Mouse (Mus musculus): ENCODE results near the gene F2r. TPM values are rescaled to one million over a fixed set of nuclear protein-coding genes. Genes with fewer than 3 reads are reported as not detected.
A peak's percentile ranks its signal among the peaks of the same experiment; 100 is the strongest.

The F2r gene
- polyA plus RNA-seq, 1 experiment from 2014 or later: 58.5 TPM

DNA sequence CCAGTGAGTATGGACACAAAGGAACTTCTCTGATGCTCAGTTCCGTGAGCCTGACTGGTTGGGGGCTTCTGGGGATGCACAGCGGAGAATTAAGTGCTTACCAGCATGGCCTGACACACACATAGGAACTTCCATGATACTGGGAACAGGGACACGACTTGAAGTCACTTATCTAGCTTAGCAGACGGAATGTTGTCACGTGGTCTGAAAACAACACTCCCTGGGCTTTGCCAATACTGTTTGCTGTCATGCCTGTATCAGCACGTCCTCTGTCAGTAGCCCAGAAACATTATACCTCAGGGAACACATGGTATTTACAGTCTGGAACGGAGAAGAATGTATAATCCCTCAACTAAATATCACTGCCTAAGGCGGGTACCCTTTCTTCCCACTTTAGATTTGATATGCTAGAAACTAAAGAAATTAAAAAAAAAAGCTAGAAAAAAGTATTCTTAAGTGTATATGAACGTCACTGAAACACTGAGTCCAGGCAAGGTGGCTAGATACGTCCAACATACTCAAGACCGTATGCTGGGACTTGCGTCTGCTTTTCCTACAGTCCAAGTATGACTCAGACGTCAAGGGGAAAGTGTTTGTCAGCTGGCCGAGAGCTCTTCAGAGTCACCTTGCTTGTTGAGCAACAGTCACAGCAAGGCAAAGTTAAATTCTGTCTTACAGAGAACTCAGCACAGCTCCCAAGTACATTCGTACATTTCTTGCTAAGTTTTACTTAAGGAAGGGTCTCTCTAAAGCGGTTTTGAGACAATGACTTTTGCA lies 7.3 kb downstream of the F2r start:
- Histone ChIP-seq H3K27ac (ENCODE audit: low read depth) (no peak overlapping the region), H3K9me3 (ENCODE audit: control insufficient read depth, low read length) (0 out of 2 replicates have a peak, but pooled peaks cover 3% of the 10 kb centered on the region), H3K4me2 (ENCODE audit: low read length) (no peak overlapping the region), H3K9ac (ENCODE audit: low read length) (no peak overlapping the region), H3K27me3 (replicated peaks; ENCODE audit: control insufficient read depth, insufficient read depth, low read length) (no peaks in the 10 kb centered on the region), H3K4me3 (ENCODE audit: low read depth, low read length) (no peak overlapping the region), H3K4me1 (replicated peaks; ENCODE audit: control insufficient read depth, insufficient read depth, low read length) (peaks cover 14% of the 10 kb centered on the region), H3K36me3 (ENCODE audit: control insufficient read depth, insufficient read depth, low read length) (no peaks in the 10 kb centered on the region)
- ATAC-seq (replicated peaks; ENCODE audit: low FRiP score, low TSS enrichment, low read depth) (no peak), DNase-seq (ENCODE audit: low spot score) (no peak)
- WGBS: 84% methylated on average over 16 of the region's 16 CpGs

DNA sequence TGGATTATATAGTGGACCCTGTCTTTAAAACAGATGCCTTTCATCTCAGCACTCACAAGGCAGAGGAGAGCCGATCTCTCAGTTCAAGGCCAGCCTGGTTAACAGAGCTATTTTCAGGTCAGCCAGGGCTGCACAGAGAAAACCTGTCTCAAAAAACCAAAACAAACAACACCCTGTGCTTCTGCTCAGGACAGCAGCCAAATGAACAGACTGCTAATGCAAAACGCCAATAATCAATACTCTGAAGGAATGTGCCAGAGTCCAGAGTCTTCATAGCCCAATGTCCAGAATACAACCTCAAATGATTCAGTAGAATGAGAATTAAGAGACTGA lies 9.2 kb downstream of the F2r start:
- no peak overlapping the region for H3K4me2 ChIP-seq (ENCODE audit: low read length)
- 0 out of 2 replicates have a peak, but pooled peaks cover 3% of the 10 kb centered on the region for H3K9me3 ChIP-seq (ENCODE audit: control insufficient read depth, low read length)
- 75% methylated on average over 2 of the region's 2 CpGs for WGBS
- peaks cover 16% of the 10 kb centered on the region for H3K36me3 ChIP-seq (ENCODE audit: control insufficient read depth, insufficient read depth, low read length)
- H3K27me3 ChIP-seq (replicated peaks; ENCODE audit: control insufficient read depth, insufficient read depth, low read length): no peaks in the 10 kb centered on the region
- H3K4me3 ChIP-seq (ENCODE audit: low read depth, low read length): no peak overlapping the region
- ATAC-seq (replicated peaks; ENCODE audit: low FRiP score, low TSS enrichment, low read depth) (no peak), DNase-seq (ENCODE audit: low spot score) (no peak)
- H3K27ac ChIP-seq (ENCODE audit: low read depth): no peak overlapping the region
- H3K9ac ChIP-seq (ENCODE audit: low read length): no peak overlapping the region
- no peaks in the 10 kb centered on the region for H3K4me1 ChIP-seq (replicated peaks; ENCODE audit: control insufficient read depth, insufficient read depth, low read length)

DNA sequence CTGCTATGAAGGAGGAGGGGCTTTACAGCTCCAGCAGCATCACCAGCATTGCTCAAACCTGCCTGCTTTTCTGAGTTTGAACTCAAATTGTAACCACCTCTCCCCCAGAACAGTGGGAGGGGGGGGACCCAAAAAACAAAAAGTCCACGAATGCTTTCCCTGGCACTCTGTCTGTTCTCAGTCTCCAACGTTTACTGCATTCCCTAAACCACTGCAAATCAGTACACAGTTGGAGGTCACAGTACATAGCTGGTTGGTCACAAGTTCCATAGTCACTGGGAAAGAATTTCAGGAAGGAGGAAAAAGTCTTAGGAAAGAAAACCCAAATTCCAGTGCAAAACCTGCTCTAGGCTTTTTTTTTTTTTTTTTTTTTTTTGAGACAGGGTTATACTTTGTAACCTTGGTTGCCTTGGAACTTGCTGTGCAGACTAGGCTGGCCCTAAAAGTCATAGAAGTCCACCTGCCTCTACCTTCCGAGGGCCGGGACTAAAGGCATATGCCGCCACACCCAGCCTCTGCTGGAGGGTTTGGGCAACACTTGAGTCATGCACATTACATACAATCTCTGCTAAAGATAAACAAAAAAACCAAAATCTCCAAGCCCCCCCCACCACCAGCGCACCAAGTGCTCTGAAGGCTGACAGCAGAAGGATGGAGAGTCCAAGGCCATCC lies 9.7 kb downstream of the F2r start:
- Histone ChIP-seq H3K9ac (ENCODE audit: low read length) (no peak overlapping the region), H3K4me1 (replicated peaks; ENCODE audit: control insufficient read depth, insufficient read depth, low read length) (no peaks in the 10 kb centered on the region)

DNA sequence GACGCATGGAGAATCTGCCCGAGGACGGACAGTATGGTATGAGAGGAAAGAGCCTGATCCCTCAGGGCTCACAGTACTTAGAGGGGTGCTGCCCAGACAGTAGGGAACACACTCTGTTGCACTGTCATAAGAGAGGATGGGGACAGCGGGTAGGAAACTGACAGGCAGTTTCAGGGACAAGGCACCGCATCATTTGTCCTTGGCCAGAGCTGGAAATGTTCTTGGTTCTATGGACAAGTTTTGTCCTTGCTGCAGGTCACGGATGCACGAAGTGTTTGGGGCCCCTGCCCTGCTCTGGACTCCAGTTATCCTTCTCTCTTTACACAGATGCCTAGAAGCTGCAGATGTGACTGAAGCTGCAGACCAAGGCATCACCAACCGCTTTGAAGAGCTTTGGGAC lies 11.3 kb downstream of the F2r start:
- no peaks in the 10 kb centered on the region for H3K4me1 ChIP-seq (replicated peaks; ENCODE audit: control insufficient read depth, insufficient read depth, low read length)
- no peak for DNase-seq (ENCODE audit: low spot score)
- no peak overlapping the region for H3K4me3 ChIP-seq (ENCODE audit: low read depth, low read length)
- no peaks in the 10 kb centered on the region for H3K27me3 ChIP-seq (replicated peaks; ENCODE audit: control insufficient read depth, insufficient read depth, low read length)
- no peak overlapping the region for H3K9ac ChIP-seq (ENCODE audit: low read length)
- H3K36me3 ChIP-seq (ENCODE audit: control insufficient read depth, insufficient read depth, low read length): peaks cover 36% of the 10 kb centered on the region
- no peak for ATAC-seq (replicated peaks; ENCODE audit: low FRiP score, low TSS enrichment, low read depth)
- 0 out of 2 replicates have a peak, but pooled peaks cover 3% of the 10 kb centered on the region for H3K9me3 ChIP-seq (ENCODE audit: control insufficient read depth, low read length)
- no peak overlapping the region for H3K4me2 ChIP-seq (ENCODE audit: low read length)
- WGBS: 90% methylated on average over 8 of the region's 8 CpGs
- H3K27ac ChIP-seq (ENCODE audit: low read depth): no peak overlapping the region

More for the DNA sequence above, 9.7 kb downstream of the F2r start:
- WGBS: 87% methylated on average over 6 of the region's 6 CpGs
- DNase-seq (ENCODE audit: low spot score): no peak
- no peak overlapping the region for H3K27ac ChIP-seq (ENCODE audit: low read depth)
- no peak overlapping the region for H3K4me2 ChIP-seq (ENCODE audit: low read length)
- no peak overlapping the region for H3K4me3 ChIP-seq (ENCODE audit: low read depth, low read length)
- H3K36me3 ChIP-seq (ENCODE audit: control insufficient read depth, insufficient read depth, low read length): peaks cover 21% of the 10 kb centered on the region
- H3K9me3 ChIP-seq (ENCODE audit: control insufficient read depth, low read length): 0 out of 2 replicates have a peak, but pooled peaks cover 3% of the 10 kb centered on the region
- H3K27me3 ChIP-seq (replicated peaks; ENCODE audit: control insufficient read depth, insufficient read depth, low read length): no peaks in the 10 kb centered on the region
- ATAC-seq (replicated peaks; ENCODE audit: low FRiP score, low TSS enrichment, low read depth): no peak

DNA sequence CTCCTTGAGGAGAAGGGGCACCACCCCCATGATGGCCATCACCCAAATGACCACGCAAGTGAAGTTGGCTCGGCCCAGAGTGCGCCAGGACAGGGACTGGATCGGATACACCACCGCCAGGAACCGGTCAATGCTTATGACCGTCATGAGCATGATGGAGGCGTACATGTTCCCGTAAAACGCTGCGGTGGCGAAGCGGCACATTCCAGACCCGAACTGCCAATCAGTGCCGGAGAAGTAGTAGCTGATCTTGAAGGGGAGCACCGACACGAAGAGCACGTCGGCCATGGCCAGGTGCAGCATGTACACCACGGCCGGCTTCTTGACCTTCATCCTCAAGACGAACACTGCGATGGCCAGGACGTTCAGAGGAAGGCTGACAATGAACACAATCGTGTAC lies 14.0 kb downstream of the F2r start:
- peaks cover 36% of the 10 kb centered on the region for H3K36me3 ChIP-seq (ENCODE audit: control insufficient read depth, insufficient read depth, low read length)

DNA sequence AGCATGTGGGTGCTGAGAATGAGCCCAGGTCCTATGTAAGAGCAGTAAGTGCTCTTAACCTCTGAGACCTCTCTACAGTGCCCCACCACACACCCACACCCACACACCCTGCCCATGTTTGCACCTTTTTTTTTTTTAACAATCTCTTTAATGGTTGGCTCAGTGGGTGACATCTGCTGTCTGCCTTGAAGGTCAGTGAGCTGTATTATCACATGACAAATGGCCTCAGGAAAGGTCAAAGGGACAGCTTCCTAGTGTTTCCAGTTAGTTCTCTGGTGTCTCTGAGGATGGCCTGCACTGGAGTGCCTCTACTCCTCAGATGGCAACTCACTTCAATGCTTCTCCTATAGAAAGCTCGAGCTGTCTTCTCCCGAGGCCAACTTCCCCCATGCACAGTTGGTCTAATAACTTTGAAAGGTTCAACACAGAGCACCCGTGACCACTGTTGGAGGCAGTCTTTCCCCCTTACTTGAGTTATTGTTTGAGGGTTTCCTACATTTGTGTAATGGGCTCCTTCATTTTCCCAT lies 18.4 kb downstream of the F2r start:
- H3K4me3 ChIP-seq (ENCODE audit: low read depth, low read length): no peak overlapping the region
- H3K27me3 ChIP-seq (replicated peaks; ENCODE audit: control insufficient read depth, insufficient read depth, low read length): no peaks in the 10 kb centered on the region
- no peak overlapping the region for H3K9ac ChIP-seq (ENCODE audit: low read length)
- H3K27ac ChIP-seq (ENCODE audit: low read depth): no peak overlapping the region
- no peaks in the 10 kb centered on the region for H3K9me3 ChIP-seq (ENCODE audit: control insufficient read depth, low read length)
- DNase-seq (ENCODE audit: low spot score) (no peak), ATAC-seq (replicated peaks; ENCODE audit: low FRiP score, low TSS enrichment, low read depth) (no peak)
- no peaks in the 10 kb centered on the region for H3K4me1 ChIP-seq (replicated peaks; ENCODE audit: control insufficient read depth, insufficient read depth, low read length)
- H3K4me2 ChIP-seq (ENCODE audit: low read length): no peak overlapping the region
- 80% methylated on average over 3 of the region's 3 CpGs for WGBS
- peaks cover 28% of the 10 kb centered on the region for H3K36me3 ChIP-seq (ENCODE audit: control insufficient read depth, insufficient read depth, low read length)

More for the DNA sequence above, 14.0 kb downstream of the F2r start:
- Histone ChIP-seq H3K4me1 (replicated peaks; ENCODE audit: control insufficient read depth, insufficient read depth, low read length) (no peaks in the 10 kb centered on the region), H3K9ac (ENCODE audit: low read length) (no peak overlapping the region), H3K4me3 (ENCODE audit: low read depth, low read length) (no peak overlapping the region), H3K27ac (ENCODE audit: low read depth) (no peak overlapping the region), H3K27me3 (replicated peaks; ENCODE audit: control insufficient read depth, insufficient read depth, low read length) (no peaks in the 10 kb centered on the region), H3K4me2 (ENCODE audit: low read length) (no peak overlapping the region), H3K9me3 (ENCODE audit: control insufficient read depth, low read length) (0 out of 2 replicates have a peak, but pooled peaks cover 3% of the 10 kb centered on the region)
- DNase-seq (ENCODE audit: low spot score) (no peak), ATAC-seq (replicated peaks; ENCODE audit: low FRiP score, low TSS enrichment, low read depth) (no peak)
- 98% methylated on average over 25 of the region's 25 CpGs for WGBS

DNA sequence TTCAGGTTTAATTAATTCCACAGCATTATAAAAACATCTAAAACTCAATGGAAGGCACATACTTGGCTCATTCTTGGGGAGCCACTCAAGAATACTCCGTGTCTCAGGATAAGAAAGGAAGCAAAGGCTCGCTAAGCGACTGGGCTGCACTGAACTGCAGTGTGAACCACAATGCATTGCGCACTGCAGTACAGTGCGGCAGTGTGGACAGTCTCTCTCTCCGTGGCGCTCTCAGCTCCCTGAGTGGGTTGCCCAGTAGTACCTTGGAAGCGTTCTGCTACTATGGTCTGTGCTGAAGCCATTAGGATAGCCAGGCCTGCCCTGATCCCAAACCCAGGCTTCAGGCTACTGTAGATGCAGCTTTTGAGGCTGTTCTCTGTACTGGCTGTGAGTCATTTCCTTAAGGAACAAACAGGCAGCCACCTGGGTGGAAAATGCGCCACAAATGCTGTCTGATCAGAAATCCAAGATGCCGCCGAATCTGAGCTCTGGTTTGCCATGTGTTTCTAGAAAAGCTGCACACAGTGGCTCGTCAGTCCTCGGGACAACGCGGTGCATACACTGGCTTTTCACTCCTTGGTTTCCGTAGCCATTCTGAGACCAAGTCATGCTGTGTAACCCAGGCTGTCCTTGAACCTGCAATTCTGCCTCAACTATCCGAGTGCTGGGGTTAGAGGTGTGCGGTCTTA lies 19.9 kb downstream of the F2r start:
- no peaks in the 10 kb centered on the region for H3K4me1 ChIP-seq (replicated peaks; ENCODE audit: control insufficient read depth, insufficient read depth, low read length)
- H3K4me3 ChIP-seq (ENCODE audit: low read depth, low read length): no peak overlapping the region
- H3K27ac ChIP-seq (ENCODE audit: low read depth): no peak overlapping the region
- no peak; the same call in 1 of the 2 replicates for ATAC-seq (replicated peaks; ENCODE audit: low FRiP score, low TSS enrichment, low read depth)
- no peak overlapping the region for H3K9ac ChIP-seq (ENCODE audit: low read length)
- H3K9me3 ChIP-seq (ENCODE audit: control insufficient read depth, low read length): no peaks in the 10 kb centered on the region
- WGBS: 81% methylated on average over 18 of the region's 18 CpGs
- DNase-seq (ENCODE audit: low spot score): peak; percentile 39
- no peaks in the 10 kb centered on the region for H3K27me3 ChIP-seq (replicated peaks; ENCODE audit: control insufficient read depth, insufficient read depth, low read length)
- peaks cover 13% of the 10 kb centered on the region for H3K36me3 ChIP-seq (ENCODE audit: control insufficient read depth, insufficient read depth, low read length)
- H3K4me2 ChIP-seq (ENCODE audit: low read length): no peak overlapping the region

DNA sequence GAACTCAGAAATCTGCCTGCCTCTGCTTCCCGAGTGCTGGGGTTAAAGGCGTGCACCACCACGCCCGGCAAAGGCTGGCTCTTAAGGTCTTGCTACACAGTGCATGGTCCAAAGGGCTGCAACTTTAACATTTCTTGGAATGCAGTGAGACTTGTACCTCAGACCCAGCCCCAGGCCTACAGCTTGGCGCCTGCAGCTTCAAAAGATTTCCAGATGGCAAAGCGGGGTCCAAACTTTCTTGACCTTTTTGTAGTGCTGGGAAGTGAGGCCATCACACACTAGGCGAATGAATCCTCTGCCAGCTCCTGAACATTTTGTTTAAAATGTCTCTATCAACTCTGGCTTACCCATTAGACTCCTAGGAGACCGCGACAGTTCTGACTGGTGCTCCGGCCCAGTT lies 20.7 kb downstream of the F2r start:
- H3K4me2 ChIP-seq (ENCODE audit: low read length): no peak overlapping the region
- 78% methylated on average over 10 of the region's 10 CpGs for WGBS
- no peak for ATAC-seq (replicated peaks; ENCODE audit: low FRiP score, low TSS enrichment, low read depth)
- no peak overlapping the region for H3K4me3 ChIP-seq (ENCODE audit: low read depth, low read length)
- no peaks in the 10 kb centered on the region for H3K4me1 ChIP-seq (replicated peaks; ENCODE audit: control insufficient read depth, insufficient read depth, low read length)
- DNase-seq (ENCODE audit: low spot score): peak; percentile 32
- no peak overlapping the region for H3K27ac ChIP-seq (ENCODE audit: low read depth)
- H3K9me3 ChIP-seq (ENCODE audit: control insufficient read depth, low read length): no peaks in the 10 kb centered on the region
- no peak overlapping the region for H3K9ac ChIP-seq (ENCODE audit: low read length)
- peaks cover 5% of the 10 kb centered on the region for H3K36me3 ChIP-seq (ENCODE audit: control insufficient read depth, insufficient read depth, low read length)
- H3K27me3 ChIP-seq (replicated peaks; ENCODE audit: control insufficient read depth, insufficient read depth, low read length): no peaks in the 10 kb centered on the region

Measured in intestine, embryonic 14.5 days (tissue).